Mouse (Mus musculus) spleen, adult 2 months (tissue): ENCODE data around the gene Sh3tc1. TPM values are rescaled to one million over a fixed set of nuclear protein-coding genes. Genes with fewer than 3 reads are reported as not detected.

Experiments
- DNase-seq, 2 experiments: peaks; one replicate each; pipeline versions ENCODE4 v3.0.0 to v3.0.0-alpha.2; 2012 to 2021; ENCODE audit warnings: low spot score in 2 of 2, low read depth in 1 of 2
- H3K27ac ChIP-seq: fragments of 200-500 bp; 2 replicates; pipeline ENCODE4 v1.5.1; 2012; ENCODE audit warnings: low read length, inconsistent platforms; ENCODE audit not compliant: insufficient read depth
- H3K27me3 ChIP-seq: fragments of 200-500 bp; 2 replicates; pipeline ENCODE4 v1.6.1; 2012; ENCODE audit warnings: mild to moderate bottlenecking, moderate library complexity, low read length, inconsistent platforms; ENCODE audit not compliant: control insufficient read depth, insufficient read depth
- H3K36me3 ChIP-seq: fragments of 200-500 bp; 2 replicates; pipeline ENCODE4 v1.6.1; 2012; ENCODE audit warnings: mild to moderate bottlenecking, low read length, inconsistent platforms; ENCODE audit not compliant: control insufficient read depth, insufficient read depth
- H3K4me1 ChIP-seq: fragments of 200-500 bp; 2 replicates; pipeline ENCODE4 v1.6.1; 2011; ENCODE audit warnings: inconsistent platforms; ENCODE audit not compliant: control insufficient read depth, insufficient read depth, insufficient read length
- H3K4me3 ChIP-seq: fragments of 200-500 bp; 2 replicates; pipeline ENCODE4 v1.5.1; 2011; ENCODE audit warnings: mild to moderate bottlenecking, inconsistent platforms; ENCODE audit not compliant: insufficient read depth, insufficient read length; ENCODE audit errors: extremely low read depth
- CTCF ChIP-seq: fragments of 200-500 bp; IDR thresholded peaks from 2 replicates; pipeline ENCODE4 v1.5.1; 2011; ENCODE audit warnings: mild to moderate bottlenecking, inconsistent platforms; ENCODE audit not compliant: insufficient read depth, insufficient read length, insufficient replicate concordance; ENCODE audit errors: extremely low read depth
- POLR2A ChIP-seq: fragments of 200-500 bp; IDR thresholded peaks from 2 replicates; pipeline ENCODE4 v1.6.1; 2011; ENCODE audit warnings: low read depth, low read length, inconsistent platforms
- WGBS: fragments of 180-500 bp; shearing (Covaris S2); methylation state at CpG from one replicate; pipeline ENCODE4 v1.1.7; 2018; 5-methylcytosine and 5-hydroxymethylcytosine counted together
- polyA plus RNA-seq: library from polyadenylated mRNA; depleted of rRNA; stranded (reverse); fragments of >200 nt; gene quantifications from 2 replicates; pipeline ENCODE4 v1.2.3, GENCODE M21; 2012

Sh3tc1 gene
- polyA plus RNA-seq, 1 experiment: 10.7 TPM

- Histone ChIP-seq H3K4me3 (no peak overlapping the region), H3K36me3 (no peaks in the 10 kb centered on the region), H3K27me3 (no peaks in the 10 kb centered on the region), H3K27ac (no peak overlapping the region), H3K4me1 (no peaks in the 10 kb centered on the region)
- no peak for TF ChIP-seq CTCF
- TF ChIP-seq POLR2A: no peak
- no peak for DNase-seq
Measured at GRCm38 (mm10) chr5:35689374-35689773, 50.4 kb downstream of the Sh3tc1 start.

GRCm38 (mm10) chr5:35688851-35689250, 50.9 kb downstream of the Sh3tc1 start:
- Histone ChIP-seq H3K27me3 (no peaks in the 10 kb centered on the region), H3K4me3 (no peak overlapping the region), H3K27ac (no peak overlapping the region), H3K4me1 (no peaks in the 10 kb centered on the region), H3K36me3 (no peaks in the 10 kb centered on the region)
- no peak for DNase-seq
- TF ChIP-seq CTCF: no peak
- TF ChIP-seq POLR2A: no peak
- WGBS: 69% methylated on average over 2 of the region's 2 CpGs

- WGBS: 31% methylated on average over 5 of the region's 5 CpGs
- no peaks in the 10 kb centered on the region for H3K27me3 ChIP-seq
- TF ChIP-seq CTCF: no peak
- TF ChIP-seq POLR2A: no peak
Measured at GRCm38 (mm10) chr5:35687098-35687497, 52.7 kb downstream of the Sh3tc1 start.

GRCm38 (mm10) chr5:35686336-35686735, 53.5 kb downstream of the Sh3tc1 start:
- DNase-seq: no peak
- H3K36me3 ChIP-seq: no peaks in the 10 kb centered on the region
- H3K27ac ChIP-seq: no peak overlapping the region
- WGBS: 83% methylated on average over 4 of the region's 4 CpGs
- H3K4me3 ChIP-seq: no peak overlapping the region
- no peak for TF ChIP-seq POLR2A
- no peak for TF ChIP-seq CTCF
- H3K4me1 ChIP-seq: no peaks in the 10 kb centered on the region
- no peaks in the 10 kb centered on the region for H3K27me3 ChIP-seq

More at GRCm38 (mm10) chr5:35687098-35687497, 52.7 kb downstream of the Sh3tc1 start:
- Histone ChIP-seq H3K4me3 (no peak overlapping the region), H3K27ac (no peak overlapping the region), H3K36me3 (no peaks in the 10 kb centered on the region), H3K4me1 (no peaks in the 10 kb centered on the region)
- no peak for DNase-seq

- no peak overlapping the region for H3K4me3 ChIP-seq
- no peaks in the 10 kb centered on the region for H3K4me1 ChIP-seq
- no peaks in the 10 kb centered on the region for H3K27me3 ChIP-seq
- TF ChIP-seq CTCF (no peak), POLR2A (no peak)
- no peak for DNase-seq
- H3K27ac ChIP-seq: no peak overlapping the region
- no peaks in the 10 kb centered on the region for H3K36me3 ChIP-seq
- 68% methylated on average over 3 of the region's 3 CpGs for WGBS
Measured at GRCm38 (mm10) chr5:35685079-35685478, 54.7 kb downstream of the Sh3tc1 start.

GRCm38 (mm10) chr5:35680958-35681357, 58.8 kb downstream of the Sh3tc1 start:
- no peak for DNase-seq
- Histone ChIP-seq H3K4me1 (no peaks in the 10 kb centered on the region), H3K27me3 (peaks cover 3% of the 10 kb centered on the region; the same call in 1 of the 2 replicates)

GRCm38 (mm10) chr5:35679256-35680155, 60.3 kb downstream of the Sh3tc1 start, which contains the start of gene Htra3:
TSS of gene Htra3 (minus strand) at chr5:35679782.
- no peak for DNase-seq
- 12% methylated on average over 38 of the region's 42 CpGs for WGBS
- TF ChIP-seq CTCF (no peak), POLR2A (no peak)
- Histone ChIP-seq H3K36me3 (no peaks in the 10 kb centered on the region), H3K27me3 (peaks cover 3% of the 10 kb centered on the region; the same call in 1 of the 2 replicates), H3K4me1 (no peaks in the 10 kb centered on the region), H3K27ac (no peak within 1 kb of the TSS), H3K4me3 (no peak within 1 kb of the TSS)

More at GRCm38 (mm10) chr5:35680958-35681357, 58.8 kb downstream of the Sh3tc1 start:
- Histone ChIP-seq H3K4me3 (no peak overlapping the region), H3K27ac (no peak overlapping the region), H3K36me3 (no peaks in the 10 kb centered on the region)
- TF ChIP-seq POLR2A (no peak), CTCF (0 out of 2 replicates have a peak, but pooled peaks have one; percentile 3)
- 61% methylated on average over 2 of the region's 2 CpGs for WGBS
